Mouse (Mus musculus) forebrain, postnatal 0 days (tissue): ENCODE data around the gene Fndc3b. TPM values are rescaled to one million over a fixed set of nuclear protein-coding genes. Genes with fewer than 3 reads are reported as not detected.

Source experiments
- ATAC-seq: fragments of 200-750 bp; cut with Nextera tagmentation; 2 replicates; pipeline ENCODE4 v1.8.0; 2017; ENCODE audit warnings: mild to moderate bottlenecking, moderate library complexity
- DNase-seq: peaks from one replicate; pipeline ENCODE4 v3.0.0-alpha.2; 2015
- H3K27ac ChIP-seq: fragments of 300-500 bp; sonication (generic); 2 replicates; pipeline ENCODE4 v1.5.1; 2014; ENCODE audit warnings: low read depth, mild to moderate bottlenecking, antibody characterized with exemption, low read length, moderate library complexity, mixed read lengths
- H3K27me3 ChIP-seq: fragments of 300-500 bp; sonication (generic); 2 replicates; pipeline ENCODE4 v1.6.1; 2014; ENCODE audit warnings: mild to moderate bottlenecking, low read length, mixed read lengths; ENCODE audit not compliant: insufficient read depth
- H3K36me3 ChIP-seq: fragments of 300-500 bp; sonication (generic); 2 replicates; pipeline ENCODE4 v1.6.1; 2014; ENCODE audit warnings: mild to moderate bottlenecking, moderate library complexity; ENCODE audit not compliant: insufficient read depth
- H3K4me1 ChIP-seq: fragments of 300-500 bp; sonication (generic); 2 replicates; pipeline ENCODE4 v1.6.1; 2014; ENCODE audit warnings: antibody characterized with exemption; ENCODE audit not compliant: insufficient read depth
- H3K4me2 ChIP-seq: fragments of 300-500 bp; sonication (generic); 2 replicates; pipeline ENCODE4 v1.6.1; 2014; ENCODE audit warnings: low read depth, mild to moderate bottlenecking, moderate library complexity
- H3K4me3 ChIP-seq: fragments of 300-500 bp; sonication (generic); 2 replicates; pipeline ENCODE4 v1.5.1; 2014; ENCODE audit warnings: low read depth, low read length, mixed read lengths
- H3K9ac ChIP-seq: fragments of 300-500 bp; sonication (generic); 2 replicates; pipeline ENCODE4 v1.6.1; 2014; ENCODE audit warnings: mild to moderate bottlenecking
- H3K9me3 ChIP-seq: fragments of 300-500 bp; sonication (generic); 2 replicates; pipeline ENCODE4 v1.6.1; 2016; ENCODE audit warnings: low read length
- CTCF ChIP-seq: sonication (generic); IDR thresholded peaks from 2 replicates; pipeline ENCODE4 v1.5.1; 2016; ENCODE audit warnings: antibody characterized with exemption, control low read depth, low read depth
- WGBS: fragments of 180-500 bp; shearing (Covaris S2); extraction: QIAGEN DNeasy Blood & Tissue Kit; methylation state at CpG from one replicate; pipeline ENCODE4 v1.1.7; 2014; 5-methylcytosine and 5-hydroxymethylcytosine counted together
- polyA plus RNA-seq: library from polyadenylated mRNA; unstranded; fragments of >200 nt; fragmentation: Nextera tagmentation; extraction: Ambion mirVana; gene quantifications from 2 replicates; pipeline ENCODE4 v1.2.1, GENCODE M21; 2015
- total RNA-seq: library from RNA; depleted of rRNA; stranded (reverse); fragments of >200 nt; gene quantifications from 2 replicates; pipeline ENCODE4 v1.2.3, GENCODE M21; 2014

The Fndc3b gene
- total and polyA plus RNA-seq, 2 experiments from 2014 or later, result 5.7 to 18.3 TPM

GRCm38 (mm10) chr3:27598437-27599382, 112.4 kb downstream of the Fndc3b start:
- DNase-seq (no peak), ATAC-seq (no peak)
- Histone ChIP-seq H3K4me1 (peaks cover 4% of the 10 kb centered on the region), H3K9me3 (no peaks in the 10 kb centered on the region), H3K36me3 (no peaks in the 10 kb centered on the region), H3K27ac (no peak overlapping the region), H3K9ac (no peak overlapping the region), H3K4me3 (no peak overlapping the region), H3K4me2 (no peak overlapping the region), H3K27me3 (no peaks in the 10 kb centered on the region)
- 86% methylated on average over 11 of the region's 11 CpGs for WGBS
- no peak for TF ChIP-seq CTCF

DNA sequence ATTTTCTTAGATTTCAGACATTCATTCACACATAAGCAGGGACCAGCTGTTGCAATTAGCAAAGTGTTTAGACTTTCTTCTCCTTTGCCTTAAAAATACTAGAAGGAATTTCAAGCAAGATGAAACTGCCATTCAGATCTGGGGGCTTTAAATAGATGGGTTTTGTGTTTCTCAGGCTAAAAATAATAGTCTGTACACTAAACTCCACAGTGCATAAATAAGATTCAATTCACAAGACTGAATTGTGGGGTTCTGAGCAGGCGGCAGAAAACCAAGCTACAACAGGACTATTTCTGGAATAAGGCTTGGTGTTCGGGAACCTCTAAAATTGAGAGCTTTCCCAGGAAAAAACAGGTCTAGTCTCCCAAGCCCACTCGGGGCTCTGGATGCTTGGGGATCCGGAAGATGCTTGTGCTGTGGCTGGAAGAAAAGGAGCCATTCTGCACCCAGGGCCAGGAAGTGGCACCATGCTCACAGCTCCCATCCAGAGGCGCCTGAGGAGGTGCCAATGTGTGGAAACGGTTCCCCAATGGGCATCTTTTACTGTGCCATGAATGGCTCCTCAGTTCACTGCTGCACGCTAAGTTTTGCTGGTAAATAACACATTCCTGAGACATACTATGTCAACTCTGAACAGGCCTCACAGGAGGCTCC, 117.5 kb downstream of the Fndc3b start:
- no peak for DNase-seq
- 57% methylated on average over 7 of the region's 7 CpGs for WGBS
- peaks cover 10% of the 10 kb centered on the region for H3K4me1 ChIP-seq
- H3K27me3 ChIP-seq, result no peaks in the 10 kb centered on the region
- no peaks in the 10 kb centered on the region for H3K36me3 ChIP-seq
- H3K4me2 ChIP-seq, result no peak overlapping the region
- no peak overlapping the region for H3K9ac ChIP-seq
- peak; percentile 81 for ATAC-seq
- no peaks in the 10 kb centered on the region for H3K9me3 ChIP-seq
- peak overlapping the region; percentile 64 for H3K27ac ChIP-seq
- H3K4me3 ChIP-seq, result no peak overlapping the region
- TF ChIP-seq CTCF, result no peak

- no peak for TF ChIP-seq CTCF
- 82% methylated on average over 11 of the region's 11 CpGs for WGBS
- ATAC-seq, result peak; percentile 78
- Histone ChIP-seq H3K4me1 (peaks cover 10% of the 10 kb centered on the region), H3K9me3 (no peaks in the 10 kb centered on the region), H3K27me3 (no peaks in the 10 kb centered on the region), H3K9ac (no peak overlapping the region), H3K27ac (peak overlapping the region; percentile 45; the same call in 1 of the 2 replicates), H3K4me2 (no peak overlapping the region), H3K4me3 (no peak overlapping the region), H3K36me3 (no peaks in the 10 kb centered on the region)
- DNase-seq, result peak; percentile 76
Observed at GRCm38 (mm10) chr3:27592728-27593484, 118.2 kb downstream of the Fndc3b start.

GRCm38 (mm10) chr3:27590823-27591222, 120.3 kb downstream of the Fndc3b start:
- Histone ChIP-seq H3K4me3 (no peak overlapping the region), H3K9ac (no peak overlapping the region), H3K4me2 (no peak overlapping the region), H3K27me3 (no peaks in the 10 kb centered on the region), H3K9me3 (no peaks in the 10 kb centered on the region), H3K27ac (no peak overlapping the region), H3K4me1 (peaks cover 10% of the 10 kb centered on the region), H3K36me3 (no peaks in the 10 kb centered on the region)
- no peak for DNase-seq
- WGBS, result 80% methylated on average over 11 of the region's 11 CpGs
- TF ChIP-seq CTCF, result no peak
- ATAC-seq, result no peak

- no peaks in the 10 kb centered on the region for H3K27me3 ChIP-seq
- ATAC-seq (no peak), DNase-seq (no peak)
- no peak overlapping the region for H3K4me2 ChIP-seq
- TF ChIP-seq CTCF, result no peak
- no peaks in the 10 kb centered on the region for H3K9me3 ChIP-seq
- no peak overlapping the region for H3K9ac ChIP-seq
- H3K27ac ChIP-seq, result no peak overlapping the region
- no peak overlapping the region for H3K4me3 ChIP-seq
- WGBS, result 95% methylated on average over 3 of the region's 3 CpGs
- H3K4me1 ChIP-seq, result peaks cover 10% of the 10 kb centered on the region
- H3K36me3 ChIP-seq, result no peaks in the 10 kb centered on the region
Observed at GRCm38 (mm10) chr3:27589305-27589704, 121.8 kb downstream of the Fndc3b start.

GRCm38 (mm10) chr3:27588604-27589003, 122.5 kb downstream of the Fndc3b start:
- H3K27me3 ChIP-seq, result no peaks in the 10 kb centered on the region
- no peak for ATAC-seq
- DNase-seq, result no peak
- H3K9ac ChIP-seq, result no peak overlapping the region
- no peaks in the 10 kb centered on the region for H3K9me3 ChIP-seq
- peaks cover 5% of the 10 kb centered on the region for H3K4me1 ChIP-seq
- 88% methylated on average over 11 of the region's 11 CpGs for WGBS
- no peak for TF ChIP-seq CTCF
- H3K4me2 ChIP-seq, result no peak overlapping the region
- H3K27ac ChIP-seq, result no peak overlapping the region
- no peaks in the 10 kb centered on the region for H3K36me3 ChIP-seq
- H3K4me3 ChIP-seq, result no peak overlapping the region
